Mouse (Mus musculus) ES-E14 (cell line): Measurements from ENCODE around the gene Car14. TPM values are rescaled to one million over a fixed set of nuclear protein-coding genes. Genes with fewer than 3 reads are reported as not detected.

Experiments used
- DNase-seq: peaks from one replicate; pipeline ENCODE4 v3.0.0-alpha.2; 2013; ENCODE audit warnings: low read depth, low spot score
- H3K27ac ChIP-seq: 2 replicates; pipeline ENCODE4 v1.5.1; 2012; ENCODE audit warnings: low read depth, mild to moderate bottlenecking, low read length, moderate library complexity, mixed read lengths; ENCODE audit not compliant: poor library complexity, insufficient read depth, severe bottlenecking
- H3K36me3 ChIP-seq: 2 replicates; pipeline ENCODE4 v1.6.1; 2012; ENCODE audit warnings: mild to moderate bottlenecking, low read length, moderate library complexity, mixed read lengths; ENCODE audit not compliant: control insufficient read depth, poor library complexity, insufficient read depth, severe bottlenecking
- H3K4me1 ChIP-seq, 2 experiments: fragments of 150-350 bp in 1 of 2; sonication (generic) in 1 of 2; 2 replicates each; pipeline ENCODE4 v1.6.1; 2012; ENCODE audit warnings: low read length in 2 of 2, mild to moderate bottlenecking in 1 of 2, mixed read lengths in 1 of 2; ENCODE audit not compliant: control insufficient read depth in 2 of 2, insufficient read depth in 2 of 2, poor library complexity in 1 of 2
- H3K4me3 ChIP-seq, 2 experiments: fragments of 150-350 bp in 1 of 2; sonication (generic) in 1 of 2; 2 replicates each; pipeline ENCODE4 v1.5.1; 2012; ENCODE audit warnings: low read length in 2 of 2, low read depth in 1 of 2, mild to moderate bottlenecking in 1 of 2, mixed read lengths in 1 of 2; ENCODE audit not compliant: insufficient read depth in 1 of 2, poor library complexity in 1 of 2, severe bottlenecking in 1 of 2
- H3K9ac ChIP-seq: 2 replicates; pipeline ENCODE4 v1.6.1; 2012; ENCODE audit warnings: low read depth, mild to moderate bottlenecking, low read length, mixed read lengths; ENCODE audit not compliant: poor library complexity, insufficient read depth, severe bottlenecking
- H3K9me3 ChIP-seq: fragments of 150-350 bp; sonication (generic); 2 replicates; pipeline ENCODE4 v1.6.1; 2012; ENCODE audit warnings: low read depth, mild to moderate bottlenecking, low read length; ENCODE audit not compliant: control insufficient read depth, insufficient read depth
- CHD2 ChIP-seq: IDR thresholded peaks from 2 replicates; pipeline ENCODE4 v1.6.1; 2014; ENCODE audit warnings: mild to moderate bottlenecking, low read depth, low read length, inconsistent platforms
- HCFC1 ChIP-seq: IDR thresholded peaks from 2 replicates; pipeline ENCODE4 v1.6.1; 2012; ENCODE audit warnings: low read length, inconsistent platforms, borderline replicate concordance; ENCODE audit not compliant: insufficient read depth
- MAFK ChIP-seq: IDR thresholded peaks from 2 replicates; pipeline ENCODE4 v1.6.1; 2014; ENCODE audit warnings: mild to moderate bottlenecking, low read depth, low read length, inconsistent platforms; ENCODE audit not compliant: insufficient read depth
- ZC3H11A ChIP-seq: IDR thresholded peaks from 2 replicates; pipeline ENCODE4 v1.6.1; 2012; ENCODE audit warnings: low read depth, mild to moderate bottlenecking, inconsistent platforms, low read length, borderline replicate concordance
- ZNF384 ChIP-seq: IDR thresholded peaks from 2 replicates; pipeline ENCODE4 v1.6.1; 2012; ENCODE audit warnings: low read depth, low read length, inconsistent platforms
- in situ Hi-C, 2 experiments: fragments of 600-800 bp; cut with MboI; formaldehyde crosslinking; loops; one replicate each; pipeline ENCODE4 v1.15.1; 2025; ENCODE audit warnings: low sequenced_read_pairs in 2 of 2, inconsistent platforms in 1 of 2; ENCODE audit not compliant: unreplicated experiment in 2 of 2
- total RNA-seq: library from RNA; depleted of rRNA; stranded (reverse); fragments of 300-350 nt; gene quantifications from 2 replicates; pipeline ENCODE4 v1.2.3, GENCODE M21; 2012

Gene Car14
- total RNA-seq, 1 experiment: 2.5 TPM

DNA sequence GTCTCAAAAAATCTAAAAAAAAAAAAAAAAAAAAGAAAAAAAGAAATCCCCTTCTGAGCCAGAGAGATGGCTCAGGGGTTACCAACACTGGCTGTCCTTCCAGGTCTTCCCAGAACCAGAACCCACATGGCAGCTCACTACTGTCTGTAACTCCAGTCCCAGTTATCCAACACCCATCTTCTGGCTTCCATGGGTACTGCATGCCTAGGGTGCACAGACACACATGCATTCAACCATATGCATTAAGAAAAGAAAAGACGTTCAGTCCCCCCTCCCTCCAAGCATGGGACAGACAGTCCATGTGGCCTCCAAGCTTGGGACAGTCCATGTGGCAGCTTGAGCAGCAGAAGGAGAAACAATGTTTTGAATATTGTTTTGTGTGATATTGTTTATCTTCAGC, 27.7 kb upstream of the Car14 start:
- in situ Hi-C loops: no loop called here
- H3K36me3 ChIP-seq: peaks cover 19% of the 10 kb centered on the region

DNA sequence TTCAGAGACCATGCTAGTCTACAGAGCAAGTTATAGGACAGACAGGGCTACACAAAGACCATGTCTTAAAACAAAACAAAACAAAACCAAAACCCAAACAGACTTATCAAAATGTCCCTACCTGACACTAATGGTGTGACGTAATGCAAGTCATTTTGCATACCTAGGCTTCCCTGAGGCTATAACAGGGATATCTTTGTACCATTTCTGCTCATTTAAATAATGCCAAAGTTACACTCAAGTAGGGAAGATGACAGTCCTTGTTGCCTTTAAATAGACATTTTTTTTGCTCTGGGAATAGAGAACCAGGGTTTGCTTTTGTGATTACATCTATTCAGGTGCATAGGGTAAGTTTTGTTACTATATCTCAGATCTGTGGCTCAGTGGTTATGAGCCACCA, 27.0 kb upstream of the Car14 start:
- Histone ChIP-seq H3K36me3 (peaks cover 13% of the 10 kb centered on the region), H3K4me3 (no peak overlapping the region), H3K9ac (no peak overlapping the region), H3K9me3 (no peaks in the 10 kb centered on the region), H3K4me1 (peaks cover 1 to 5% of the 10 kb centered on the region in 2 experiments; a peak in 2 of 4 replicates), H3K27ac (no peak overlapping the region)
- TF ChIP-seq HCFC1 (no peak), CHD2 (no peak), ZC3H11A (no peak), ZNF384 (no peak)
- no peak for DNase-seq
- in situ Hi-C loops: no loop called here

More for the DNA sequence above, 27.7 kb upstream of the Car14 start:
- peaks cover 1 to 5% of the 10 kb centered on the region in 2 experiments; a peak in 2 of 4 replicates for H3K4me1 ChIP-seq
- no peak overlapping the region for H3K4me3 ChIP-seq
- DNase-seq: no peak
- no peak overlapping the region for H3K9ac ChIP-seq
- TF ChIP-seq MAFK (no peak), HCFC1 (no peak), CHD2 (no peak), ZC3H11A (no peak), ZNF384 (no peak)
- H3K27ac ChIP-seq: no peak overlapping the region
- H3K9me3 ChIP-seq: no peaks in the 10 kb centered on the region

DNA sequence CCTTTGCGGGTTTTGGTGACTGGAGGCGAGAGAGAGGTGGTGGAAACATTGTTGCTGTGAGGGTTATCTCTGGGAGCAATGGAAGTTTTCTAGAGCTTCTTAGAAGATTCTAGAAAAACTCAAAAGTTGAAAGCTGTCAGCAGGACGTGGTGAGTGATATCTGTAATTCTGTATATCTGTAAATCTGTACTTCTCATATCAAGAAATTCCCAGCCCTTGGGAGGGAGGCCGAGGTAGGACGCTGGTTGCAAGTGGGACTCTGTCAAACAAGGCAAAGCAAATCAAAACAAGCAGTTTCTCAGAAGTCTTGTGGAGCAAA, 25.9 kb upstream of the Car14 start:
- Histone ChIP-seq H3K27ac (no peak overlapping the region), H3K36me3 (peaks cover 11% of the 10 kb centered on the region), H3K4me3 (peak overlapping the region; percentile 83 to 99), H3K9ac (peak overlapping the region; percentile 97), H3K9me3 (no peaks in the 10 kb centered on the region), H3K4me1 (peaks cover 1 to 5% of the 10 kb centered on the region in 2 experiments; a peak in 2 of 4 replicates)
- DNase-seq: no peak
- TF ChIP-seq MAFK (no peak), ZNF384 (no peak), ZC3H11A (no peak), CHD2 (no peak), HCFC1 (no peak)
- in situ Hi-C loops: no loop called here

DNA sequence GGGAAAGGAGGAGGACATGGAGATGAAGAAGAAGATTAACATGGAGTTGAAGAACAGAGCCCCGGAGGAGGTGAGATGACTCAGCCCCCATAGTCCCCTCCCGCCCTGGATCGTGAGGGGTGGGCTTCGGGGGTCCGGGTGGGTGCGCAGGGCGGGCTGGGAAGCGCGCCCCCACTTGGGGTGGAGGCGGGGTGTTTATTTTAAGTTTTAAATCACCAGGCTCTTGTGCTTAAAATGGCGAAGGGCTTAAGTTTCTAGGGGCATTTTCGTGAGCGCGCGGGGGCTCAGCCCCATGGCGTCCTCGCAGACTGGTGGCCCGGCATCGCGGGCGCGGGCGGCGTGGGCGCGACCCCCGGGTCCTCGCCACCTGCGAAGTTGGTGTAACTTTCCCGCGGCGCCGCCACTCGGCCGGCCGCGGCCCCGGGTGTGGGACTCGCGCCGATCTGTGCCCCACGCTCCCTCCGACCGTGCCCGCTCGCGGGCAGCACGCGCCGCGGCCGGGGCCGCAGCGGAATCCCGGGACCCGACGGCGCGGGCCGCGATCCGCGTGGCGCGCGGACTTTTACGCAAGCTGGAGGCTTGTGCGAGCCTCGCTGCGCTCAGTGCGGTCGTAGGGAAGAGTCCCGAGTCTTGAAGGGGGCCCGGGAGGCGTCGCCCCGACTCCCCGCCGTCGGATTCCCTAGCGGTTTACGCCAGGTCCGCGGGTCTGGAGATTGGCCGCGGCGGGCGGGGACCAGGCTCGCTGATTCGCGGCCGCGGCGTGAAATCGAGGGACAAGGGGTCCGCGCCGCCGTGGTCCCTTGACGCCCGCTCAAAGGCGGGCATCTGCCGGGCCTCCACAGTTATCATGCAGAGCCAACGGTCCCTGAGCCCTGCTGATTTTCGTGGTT, 25.3 kb upstream of the Car14 start:
- peaks cover 1 to 5% of the 10 kb centered on the region in 2 experiments; a peak in 2 of 4 replicates for H3K4me1 ChIP-seq
- H3K27ac ChIP-seq: peak overlapping the region; percentile 80
- H3K36me3 ChIP-seq: peaks cover 10% of the 10 kb centered on the region
- TF ChIP-seq HCFC1 (0 out of 2 replicates have a peak, but pooled peaks have one; percentile 3), MAFK (no peak), ZC3H11A (no peak), ZNF384 (no peak)
- peak overlapping the region; percentile 83 to 99 for H3K4me3 ChIP-seq
- in situ Hi-C loops: no loop called here
- H3K9me3 ChIP-seq: no peaks in the 10 kb centered on the region
- no peak for DNase-seq
- H3K9ac ChIP-seq: peak overlapping the region; percentile 97
